Mouse (Mus musculus) retina, adult 2 months (tissue): ENCODE measurements around the gene Noto.

ENCODE experiments used
- DNase-seq: peaks from one replicate; pipeline ENCODE4 v3.0.0-alpha.2; 2012; ENCODE audit warnings: low read depth, low spot score

The Noto gene

DNA sequence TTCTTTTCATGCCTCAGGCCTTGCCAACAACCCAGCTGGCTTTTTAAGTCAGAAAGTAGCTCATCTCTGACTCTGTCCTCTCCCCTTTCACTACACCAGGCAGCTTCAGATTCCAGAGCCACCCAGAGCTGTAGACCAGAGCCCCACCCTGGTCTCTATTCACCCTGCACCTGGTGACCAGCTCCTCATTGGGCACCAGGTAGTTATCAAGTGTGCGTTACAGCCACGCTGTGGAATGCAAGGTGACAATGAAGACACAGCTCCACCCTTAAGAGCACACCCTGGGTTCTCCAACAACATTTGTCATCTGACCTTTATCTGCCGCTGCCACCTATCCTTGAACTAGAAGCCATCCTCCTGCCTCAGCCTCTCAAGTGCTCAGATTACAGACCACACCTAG lies 51.9 kb downstream of the Noto start:
- no peak for DNase-seq

DNA sequence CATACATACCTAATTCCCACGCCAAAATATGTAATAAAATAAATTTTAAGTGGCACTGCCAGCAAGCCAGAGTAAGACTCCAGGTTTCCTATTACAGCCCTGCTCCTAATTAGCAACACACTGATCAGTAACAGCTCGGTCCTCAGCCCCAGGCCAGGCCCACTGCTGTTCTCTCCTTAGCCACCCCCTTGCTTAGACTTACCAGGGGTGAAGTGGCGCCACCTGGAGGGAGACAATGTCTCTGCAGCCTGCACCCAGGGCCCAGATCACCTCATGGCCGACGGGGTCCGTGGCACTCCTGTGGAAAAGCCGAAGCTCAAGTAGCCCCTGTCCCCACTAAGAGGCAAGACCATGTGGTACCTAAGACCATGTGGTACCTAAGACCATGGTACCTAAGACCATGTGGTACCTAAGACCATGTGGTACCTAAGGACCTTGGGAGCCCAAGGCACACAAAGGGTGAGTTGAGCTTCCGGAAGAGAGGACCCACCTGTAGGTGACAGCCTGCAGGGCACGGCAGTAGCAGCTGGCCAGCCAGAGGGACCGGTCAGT lies 53.8 kb downstream of the Noto start:
- no peak for DNase-seq

DNA sequence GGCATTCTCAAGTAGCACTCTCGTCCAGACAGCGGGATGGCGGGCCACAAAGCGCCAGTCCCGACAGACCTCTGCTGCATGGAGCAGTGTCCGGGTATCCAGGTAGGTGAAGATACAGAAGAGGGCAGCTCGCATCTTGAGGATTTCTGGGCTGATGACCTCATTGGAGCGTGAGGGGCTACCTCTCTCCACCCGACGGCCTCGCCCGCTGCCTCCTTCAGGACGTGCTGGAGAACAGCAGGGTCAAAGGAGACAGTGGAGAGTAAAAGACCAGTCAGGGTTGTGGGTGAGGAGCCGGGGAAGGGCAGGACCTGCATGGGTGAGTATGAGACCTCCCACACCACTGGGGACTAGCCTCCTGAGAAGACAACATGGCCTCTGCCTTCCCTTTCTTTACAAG lies 54.7 kb downstream of the Noto start:
- no peak for DNase-seq
